Mouse (Mus musculus) monocyte, adult 5-6 weeks (primary cell): Measurements from ENCODE around the gene Znrf2. TPM values are rescaled to one million over a fixed set of nuclear protein-coding genes. Genes with fewer than 3 reads are reported as not detected.

Experiments used
- ATAC-seq: fragments of 153-309, 156-312 bp; replicated peaks from 2 replicates; pipeline ENCODE4 v1.8.0; 2017; ENCODE audit warnings: mild to moderate bottlenecking; ENCODE audit not compliant: low TSS enrichment, insufficient number of reproducible peaks, severe bottlenecking, poor library complexity, low FRiP score
- total RNA-seq: library from RNA; stranded (forward); fragments of 200-1000, 200-491, 200-594 nt; gene quantifications from 3 replicates; pipeline ENCODE4 v1.2.3, GENCODE M21; 2017

The Znrf2 gene
- total RNA-seq, 1 experiment from 2014 or later, result 73.5 TPM

GRCm38 (mm10) chr6:54886195-54886594, 69.5 kb downstream of the Znrf2 start:
- no peak for ATAC-seq

- ATAC-seq, result no peak
Observed at GRCm38 (mm10) chr6:54890221-54890620, 73.5 kb downstream of the Znrf2 start.

- no peak for ATAC-seq
Observed at GRCm38 (mm10) chr6:54891384-54891783, 74.7 kb downstream of the Znrf2 start.

- ATAC-seq, result no peak
Observed at GRCm38 (mm10) chr6:54900256-54900655, 83.5 kb downstream of the Znrf2 start.

GRCm38 (mm10) chr6:54902547-54902946, 85.8 kb downstream of the Znrf2 start:
- ATAC-seq, result peak; percentile 73

- no peak for ATAC-seq
Observed at GRCm38 (mm10) chr6:54906053-54907040, 89.6 kb downstream of the Znrf2 start.

- ATAC-seq, result no peak
Observed at GRCm38 (mm10) chr6:54914977-54915376, 98.3 kb downstream of the Znrf2 start.

GRCm38 (mm10) chr6:54916163-54916562, 99.4 kb downstream of the Znrf2 start:
- ATAC-seq, result no peak

GRCm38 (mm10) chr6:54916941-54917340, 100.2 kb downstream of the Znrf2 start:
- no peak for ATAC-seq

- peak; percentile 74 for ATAC-seq
Observed at GRCm38 (mm10) chr6:54917523-54917922, 100.8 kb downstream of the Znrf2 start.

GRCm38 (mm10) chr6:54918521-54918920, 101.8 kb downstream of the Znrf2 start:
- no peak for ATAC-seq

- no peak for ATAC-seq
Observed at GRCm38 (mm10) chr6:54924538-54924937, 107.8 kb downstream of the Znrf2 start.

GRCm38 (mm10) chr6:54925736-54926440, 109.2 kb downstream of the Znrf2 start:
- ATAC-seq, result peak; percentile 79

- ATAC-seq, result no peak
Observed at GRCm38 (mm10) chr6:54926899-54927298, 110.2 kb downstream of the Znrf2 start.

- no peak for ATAC-seq
Observed at GRCm38 (mm10) chr6:54927946-54928345, 111.2 kb downstream of the Znrf2 start.

GRCm38 (mm10) chr6:54931641-54932040, 114.9 kb downstream of the Znrf2 start:
- ATAC-seq, result no peak

- no peak for ATAC-seq
Observed at GRCm38 (mm10) chr6:54932526-54932925, 115.8 kb downstream of the Znrf2 start.

- no peak for ATAC-seq
Observed at GRCm38 (mm10) chr6:54933216-54933615, 116.5 kb downstream of the Znrf2 start.

GRCm38 (mm10) chr6:54933866-54934265, 117.2 kb downstream of the Znrf2 start:
- ATAC-seq, result peak; percentile 65

- ATAC-seq, result peak; percentile 59
Observed at GRCm38 (mm10) chr6:54934313-54934712, 117.6 kb downstream of the Znrf2 start.
